Mouse (Mus musculus) CH12.LX (cell line): ENCODE data around the gene Uspl1. TPM values are rescaled to one million over a fixed set of nuclear protein-coding genes. Genes with fewer than 3 reads are reported as not detected.

Experiments used
- DNase-seq: peaks from one replicate; pipeline ENCODE4 v3.0.0-alpha.2; 2013; ENCODE audit errors: extremely low read depth
- H3K27ac ChIP-seq: 2 replicates; pipeline ENCODE4 v1.5.1; 2012; ENCODE audit warnings: low read depth, mild to moderate bottlenecking, control low read depth, moderate library complexity; ENCODE audit not compliant: insufficient read depth
- H3K27me3 ChIP-seq: replicated peaks from 2 replicates; pipeline ENCODE3; 2012; ENCODE audit warnings: inconsistent platforms
- H3K36me3 ChIP-seq, 2 experiments: replicated peaks in 1 of 2; 2 replicates each; pipeline versions ENCODE3 to v1.6.1; 2012; ENCODE audit warnings: inconsistent platforms in 1 of 2, low read length in 1 of 2, mild to moderate bottlenecking in 1 of 2, mixed read lengths in 1 of 2, moderate library complexity in 1 of 2; ENCODE audit not compliant: control insufficient read depth in 1 of 2, insufficient read depth in 1 of 2
- H3K4me1 ChIP-seq, 2 experiments: 2 replicates each; pipeline ENCODE4 v1.6.1; 2012; ENCODE audit warnings: inconsistent platforms in 1 of 2, moderate library complexity in 1 of 2; ENCODE audit not compliant: insufficient read depth in 2 of 2, control insufficient read depth in 1 of 2
- H3K4me2 ChIP-seq: 2 replicates; pipeline ENCODE4 v1.6.1; 2012; ENCODE audit warnings: low read depth, mild to moderate bottlenecking, control low read depth; ENCODE audit not compliant: poor library complexity, insufficient read depth, severe bottlenecking
- H3K4me3 ChIP-seq, 3 experiments: fragments of 150-350 bp in 1 of 3; sonication (generic) in 1 of 3; replicated peaks in 1 of 3; 2 replicates each; pipeline versions ENCODE3 to v1.5.1; 2011 to 2012; ENCODE audit warnings: low read depth in 2 of 3, low read length in 2 of 3, mild to moderate bottlenecking in 2 of 3, moderate library complexity in 2 of 3, control low read depth in 1 of 3, improper control_type of control experiment in 1 of 3, inconsistent platforms in 1 of 3, mixed read lengths in 1 of 3; ENCODE audit not compliant: poor library complexity in 1 of 3
- H3K79me2 ChIP-seq: replicated peaks from 2 replicates; pipeline ENCODE4 v1.6.1; 2012; ENCODE audit warnings: mild to moderate bottlenecking, moderate library complexity; ENCODE audit not compliant: control insufficient read depth, poor library complexity, insufficient read depth, severe bottlenecking; ENCODE audit errors: extremely low read depth
- H3K9ac ChIP-seq: 2 replicates; pipeline ENCODE4 v1.6.1; 2012; ENCODE audit warnings: low read depth, mild to moderate bottlenecking, control low read depth, moderate library complexity; ENCODE audit not compliant: insufficient read depth
- H3K9me3 ChIP-seq: replicated peaks from 2 replicates; pipeline ENCODE3; 2012; ENCODE audit warnings: low read length, inconsistent platforms, mixed read lengths
- CHD1 ChIP-seq: IDR thresholded peaks from 2 replicates; pipeline ENCODE4 v1.6.1; 2012; ENCODE audit warnings: low read depth, low read length, improper control_type of control experiment, inconsistent platforms
- CHD2 ChIP-seq: IDR thresholded peaks from 2 replicates; pipeline ENCODE4 v1.6.1; 2011; ENCODE audit warnings: low read length, improper control_type of control experiment
- E2F4 ChIP-seq: IDR thresholded peaks from 2 replicates; pipeline ENCODE4 v1.6.1; 2011; ENCODE audit warnings: low read depth, low read length, improper control_type of control experiment; ENCODE audit not compliant: insufficient replicate concordance
- EP300 ChIP-seq: IDR thresholded peaks from 2 replicates; pipeline ENCODE4 v1.6.1; 2011; ENCODE audit warnings: low read length, improper control_type of control experiment
- MAFK ChIP-seq: IDR thresholded peaks from 2 replicates; pipeline ENCODE4 v1.6.1; 2011; ENCODE audit warnings: low read length, improper control_type of control experiment; ENCODE audit not compliant: insufficient replicate concordance
- MAX ChIP-seq: IDR thresholded peaks from 2 replicates; pipeline ENCODE4 v1.6.1; 2011; ENCODE audit warnings: low read length, improper control_type of control experiment
- MAZ ChIP-seq: IDR thresholded peaks from 2 replicates; pipeline ENCODE4 v1.6.1; 2012; ENCODE audit warnings: low read depth, mild to moderate bottlenecking, inconsistent platforms, low read length, improper control_type of control experiment, moderate library complexity
- MEF2A ChIP-seq: IDR thresholded peaks from 2 replicates; pipeline ENCODE4 v1.6.1; 2014; ENCODE audit warnings: low read depth, mild to moderate bottlenecking, inconsistent platforms, low read length, improper control_type of control experiment, borderline replicate concordance
- MYC ChIP-seq: IDR thresholded peaks from 2 replicates; pipeline ENCODE4 v1.6.1; 2011; ENCODE audit warnings: low read depth, mild to moderate bottlenecking, improper control_type of control experiment, low read length
- NRF1 ChIP-seq: IDR thresholded peaks from 2 replicates; pipeline ENCODE4 v1.6.1; 2014; ENCODE audit warnings: low read depth, mild to moderate bottlenecking, inconsistent platforms, low read length, improper control_type of control experiment, moderate library complexity
- PAX5 ChIP-seq: IDR thresholded peaks from 2 replicates; pipeline ENCODE4 v1.6.1; 2012; ENCODE audit warnings: low read length, inconsistent platforms, mixed read lengths
- RAD21 ChIP-seq: IDR thresholded peaks from 2 replicates; pipeline ENCODE4 v1.6.1; 2011; ENCODE audit warnings: low read depth, mild to moderate bottlenecking, low read length, improper control_type of control experiment, moderate library complexity
- SIN3A ChIP-seq: IDR thresholded peaks from 2 replicates; pipeline ENCODE4 v1.6.1; 2012; ENCODE audit warnings: low read length, improper control_type of control experiment, inconsistent platforms
- TBP ChIP-seq: conservative IDR thresholded peaks from 2 replicates; pipeline ENCODE4 v1.6.1; 2011; ENCODE audit warnings: low read depth, low read length, improper control_type of control experiment
- UBTF ChIP-seq: IDR thresholded peaks from 2 replicates; pipeline ENCODE4 v1.6.1; 2012; ENCODE audit warnings: low read depth, mild to moderate bottlenecking, inconsistent platforms, low read length, improper control_type of control experiment, moderate library complexity
- USF1 ChIP-seq: IDR thresholded peaks from 2 replicates; pipeline ENCODE4 v1.6.1; 2014; ENCODE audit warnings: low read depth, mild to moderate bottlenecking, inconsistent platforms, low read length, improper control_type of control experiment
- ZC3H11A ChIP-seq: IDR thresholded peaks from 2 replicates; pipeline ENCODE4 v1.6.1; 2012; ENCODE audit warnings: low read depth, mild to moderate bottlenecking, inconsistent platforms, low read length, improper control_type of control experiment
- ZKSCAN1 ChIP-seq: IDR thresholded peaks from 2 replicates; pipeline ENCODE4 v1.6.1; 2012; ENCODE audit warnings: low read depth, inconsistent platforms, low read length, improper control_type of control experiment, borderline replicate concordance
- ZMIZ1 ChIP-seq: IDR thresholded peaks from 2 replicates; pipeline ENCODE4 v1.6.1; 2012; ENCODE audit warnings: low read depth, mild to moderate bottlenecking, inconsistent platforms, low read length, improper control_type of control experiment
- ZNF384 ChIP-seq: IDR thresholded peaks from 2 replicates; pipeline ENCODE4 v1.6.1; 2012; ENCODE audit warnings: low read depth, low read length, improper control_type of control experiment, inconsistent platforms
- dilution Hi-C: fragments of 300-500 bp; cut with MboI; formaldehyde crosslinking; loops from 2 replicates; pipeline ENCODE4 v1.14.3; 2020; ENCODE audit warnings: low sequenced_read_pairs; ENCODE audit not compliant: extremely low pct_unique_long_range_greater_than_20kb, extremely low pct_ligation_motif_present
- in situ Hi-C: fragments of 300-500 bp; cut with MboI; formaldehyde crosslinking; loops from 3 replicates; pipeline ENCODE4 v1.14.3; 2019; ENCODE audit warnings: low sequenced_read_pairs, low pct_ligation_motif_present, low pct_unique_long_range_greater_than_20kb, mixed read lengths
- polyA plus RNA-seq: library from polyadenylated mRNA; unstranded; fragments of >175 nt; gene quantifications from 2 replicates; pipeline ENCODE4 v1.2.1, GENCODE M21; 2012; ENCODE audit warnings: low read depth; ENCODE audit not compliant: insufficient read length
- total RNA-seq, 2 experiments: library from RNA; depleted of rRNA; stranded (reverse); fragments of 300-350 nt in 1 of 2; fragments of >200 nt in 1 of 2; gene quantifications; 2 replicates each; pipeline ENCODE4 v1.2.3; 2012 to 2014

Gene Uspl1
- total and polyA plus RNA-seq, 3 experiments, result 37.9 to 41.6 (median 40.2) TPM

GRCm38 (mm10) chr5:149245965-149246470 is 61.9 kb downstream of the Uspl1 start (continued):
- TF ChIP-seq NRF1, result no peak
- peak; percentile 89 for TF ChIP-seq MAX
- TF ChIP-seq CHD1, result no peak
- no peak for TF ChIP-seq ZNF384
- TF ChIP-seq E2F4, result no peak
- TF ChIP-seq MAFK, result no peak
- TF ChIP-seq TBP, result 0 out of 2 replicates have a peak, but pooled peaks have one; percentile 54

GRCm38 (mm10) chr5:149247047-149247904 is 63.1 kb downstream of the Uspl1 start:
- Histone ChIP-seq H3K4me3 (no peak overlapping the region), H3K36me3 (no peaks in the 10 kb centered on the region), H3K27ac (no peak overlapping the region), H3K79me2 (no peaks in the 10 kb centered on the region), H3K9me3 (peaks cover 2% of the 10 kb centered on the region), H3K9ac (no peak overlapping the region), H3K4me2 (no peak overlapping the region), H3K27me3 (no peaks in the 10 kb centered on the region), H3K4me1 (peaks cover 5 to 18% of the 10 kb centered on the region in 2 experiments)
- no peak for DNase-seq
- TF ChIP-seq MAZ, result no peak
- TF ChIP-seq MYC, result no peak
- no peak for TF ChIP-seq ZKSCAN1
- TF ChIP-seq ZC3H11A, result no peak
- no peak for TF ChIP-seq UBTF
- TF ChIP-seq RAD21, result no peak
- no peak for TF ChIP-seq EP300
- TF ChIP-seq MEF2A, result no peak
- TF ChIP-seq SIN3A, result no peak
- no peak for TF ChIP-seq USF1
- TF ChIP-seq ZMIZ1, result no peak
- no peak for TF ChIP-seq MAFK
- no peak for TF ChIP-seq PAX5
- TF ChIP-seq CHD2, result no peak
- dilution Hi-C loops (no loop called here), in situ Hi-C loops (no loop called here)
